Mouse (Mus musculus) kidney, embryonic 16.5 days (tissue): ENCODE measurements at regions not wholly inside any gene's neighbourhood (a gene's known extent, or its start where the extent isn't known, plus 50 kb on each side); places are given as distances from the start of the nearest gene placed in this dataset.

Source experiments
- ATAC-seq: fragments of 200-750 bp; cut with Nextera tagmentation; 2 replicates; pipeline ENCODE4 v1.8.0; 2017; ENCODE audit warnings: moderate TSS enrichment; ENCODE audit not compliant: low FRiP score, low TSS enrichment
- H3K27ac ChIP-seq: fragments of 300-500 bp; sonication (generic); 2 replicates; pipeline ENCODE4 v1.5.1; 2014; ENCODE audit warnings: low read length
- H3K27me3 ChIP-seq: fragments of 300-500 bp; sonication (generic); 2 replicates; pipeline ENCODE4 v1.6.1; 2014; ENCODE audit warnings: low read length, control low read depth, mixed read lengths; ENCODE audit not compliant: insufficient read depth
- H3K36me3 ChIP-seq: fragments of 300-500 bp; sonication (generic); 2 replicates; pipeline ENCODE4 v1.6.1; 2014; ENCODE audit warnings: low read length, control low read depth, mixed read lengths; ENCODE audit not compliant: insufficient read depth
- H3K4me1 ChIP-seq: fragments of 300-500 bp; sonication (generic); 2 replicates; pipeline ENCODE4 v1.6.1; 2014; ENCODE audit warnings: low read length, control low read depth, mixed read lengths; ENCODE audit not compliant: insufficient read depth
- H3K4me2 ChIP-seq: fragments of 300-500 bp; sonication (generic); replicated peaks from 2 replicates; pipeline ENCODE4 v1.6.1; 2014; ENCODE audit warnings: low read depth, low read length
- H3K4me3 ChIP-seq: fragments of 300-500 bp; sonication (generic); 2 replicates; pipeline ENCODE4 v1.5.1; 2014; ENCODE audit warnings: mild to moderate bottlenecking, low read length
- H3K9ac ChIP-seq: fragments of 300-500 bp; sonication (generic); replicated peaks from 2 replicates; pipeline ENCODE4 v1.6.1; 2014; ENCODE audit warnings: low read length
- H3K9me3 ChIP-seq: fragments of 300-500 bp; sonication (generic); 2 replicates; pipeline ENCODE4 v1.6.1; 2016; ENCODE audit warnings: low read length, control low read depth
- WGBS: fragments of 180-500 bp; shearing (Covaris S2); extraction: QIAGEN DNeasy Blood & Tissue Kit; methylation state at CpG from one replicate; pipeline ENCODE4 v1.1.7; 2014; 5-methylcytosine and 5-hydroxymethylcytosine counted together

DNA sequence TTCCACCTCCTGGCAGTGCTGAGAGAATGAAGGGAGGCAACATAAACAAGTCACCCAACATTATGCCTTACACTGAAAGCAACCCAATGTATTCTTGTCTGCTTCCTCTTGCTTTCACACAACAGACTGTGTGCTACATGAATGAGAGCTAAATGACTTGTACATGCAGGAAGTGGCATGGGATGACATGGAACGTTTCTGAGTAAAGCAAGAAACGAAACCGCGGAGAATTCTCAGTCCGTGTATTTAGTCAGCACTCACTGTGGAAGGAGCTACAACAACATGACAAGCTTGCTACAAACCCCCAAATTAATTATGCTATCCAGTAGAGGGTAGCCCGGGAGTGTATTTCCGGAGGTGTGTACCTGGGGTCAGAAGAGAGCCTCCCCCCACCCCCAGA, 349.4 kb upstream of the Fam92a start:
- no peak overlapping the region for H3K4me3 ChIP-seq
- no peaks in the 10 kb centered on the region for H3K27me3 ChIP-seq
- no peak overlapping the region for H3K4me2 ChIP-seq
- no peaks in the 10 kb centered on the region for H3K9me3 ChIP-seq
- 86% methylated on average over 7 of the region's 7 CpGs for WGBS
- no peak overlapping the region for H3K9ac ChIP-seq
- H3K27ac ChIP-seq, result no peak overlapping the region
- no peak for ATAC-seq
- no peaks in the 10 kb centered on the region for H3K4me1 ChIP-seq
- no peaks in the 10 kb centered on the region for H3K36me3 ChIP-seq

DNA sequence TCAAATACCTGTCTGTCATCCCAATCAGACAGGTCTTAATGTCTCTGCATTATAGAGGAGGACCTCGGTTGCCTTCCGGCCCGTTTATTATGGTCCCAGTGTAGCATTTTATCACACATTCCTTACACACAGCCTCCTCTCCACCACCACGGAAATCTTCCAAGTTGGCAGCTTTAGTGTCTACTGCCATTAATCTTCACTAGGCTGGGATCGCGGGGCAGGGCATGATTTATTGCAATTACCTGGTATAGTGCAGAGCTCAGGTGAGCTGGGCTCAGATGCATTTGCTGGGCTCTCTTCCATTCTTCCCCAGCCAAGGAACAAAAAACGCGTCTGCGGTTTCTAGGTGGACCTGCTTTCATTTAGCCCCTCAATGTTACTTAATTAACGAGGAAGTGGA, 344.7 kb upstream of the Fam92a start:
- Histone ChIP-seq H3K9me3 (no peaks in the 10 kb centered on the region), H3K4me2 (no peak overlapping the region), H3K27me3 (no peaks in the 10 kb centered on the region), H3K36me3 (no peaks in the 10 kb centered on the region), H3K9ac (no peak overlapping the region), H3K4me3 (no peak overlapping the region), H3K4me1 (no peaks in the 10 kb centered on the region), H3K27ac (no peak overlapping the region)
- ATAC-seq, result no peak
- WGBS, result 63% methylated on average over 10 of the region's 10 CpGs

DNA sequence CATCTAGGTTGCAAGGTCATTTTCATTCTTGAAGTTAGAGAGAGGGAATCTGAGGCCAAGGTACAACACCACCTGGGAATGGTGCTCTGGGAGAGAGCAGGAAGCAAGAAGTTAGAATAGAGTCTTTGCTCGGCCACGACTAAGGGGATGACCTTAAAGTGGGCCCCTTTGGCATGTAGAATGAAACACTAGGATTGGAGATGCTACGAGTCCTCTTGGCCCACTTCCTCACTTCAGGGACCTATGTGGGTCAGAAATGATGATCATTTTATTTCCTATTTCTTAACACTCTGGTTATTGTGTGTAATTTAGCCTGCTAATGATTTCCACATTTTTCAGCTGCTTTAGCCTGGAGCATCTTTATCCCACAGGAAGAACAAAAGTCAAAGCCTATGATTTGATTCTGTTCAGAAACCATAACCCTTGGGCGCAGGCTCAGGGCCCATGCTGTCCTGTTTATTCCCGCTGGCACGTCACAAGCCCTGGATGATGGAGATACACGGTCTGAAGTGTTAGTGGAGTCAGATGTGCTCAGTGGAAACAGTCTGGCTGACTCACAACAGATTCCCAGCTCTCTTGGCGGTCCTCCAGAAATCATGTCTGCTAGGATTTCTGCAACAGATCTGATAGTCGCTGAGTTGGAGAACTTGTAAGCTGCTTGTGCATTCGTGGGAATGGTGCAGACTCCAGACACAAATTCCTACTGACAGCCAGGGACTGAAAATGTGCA, 340.0 kb upstream of the Fam92a start:
- Histone ChIP-seq H3K36me3 (no peaks in the 10 kb centered on the region), H3K4me2 (no peak overlapping the region), H3K4me1 (no peaks in the 10 kb centered on the region), H3K9ac (no peak overlapping the region), H3K27ac (no peak overlapping the region), H3K4me3 (no peak overlapping the region), H3K9me3 (no peaks in the 10 kb centered on the region), H3K27me3 (no peaks in the 10 kb centered on the region)
- WGBS, result 70% methylated on average over 10 of the region's 10 CpGs
- ATAC-seq, result no peak

DNA sequence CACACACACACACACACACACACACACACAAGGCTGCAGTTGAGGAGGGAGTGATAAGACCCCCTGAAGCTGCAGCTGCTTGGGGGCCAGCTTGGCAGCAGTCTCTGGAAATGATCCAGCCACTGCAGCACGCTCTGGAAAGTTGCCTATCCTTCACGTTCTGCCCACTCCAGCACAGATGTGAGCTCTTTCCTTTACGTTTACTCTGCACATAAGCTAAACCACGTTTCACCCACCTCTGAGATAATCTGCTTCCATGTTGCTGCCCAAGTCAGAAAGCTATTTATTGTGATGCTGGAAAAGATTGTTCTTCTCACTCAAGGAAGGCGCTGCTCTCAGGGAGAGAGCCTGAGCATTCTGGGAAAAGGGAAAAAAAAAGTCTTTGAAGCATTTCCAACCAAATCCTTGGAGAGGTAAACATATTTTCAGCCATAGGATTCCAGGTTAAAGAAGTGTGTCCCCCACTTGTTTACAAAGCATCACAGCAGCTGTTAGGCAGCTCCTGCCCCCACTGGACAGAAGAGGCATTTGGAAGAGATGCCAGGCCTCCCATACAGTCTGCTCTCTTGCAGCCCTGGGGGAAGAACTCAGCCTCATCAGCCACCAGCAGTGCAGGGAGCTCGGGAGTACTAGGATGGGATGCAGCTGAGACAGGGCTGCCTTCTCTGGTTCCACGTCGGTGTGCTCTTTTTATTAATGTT, 335.2 kb upstream of the Fam92a start:
- ATAC-seq, result no peak; the same call in 1 of the 2 replicates
- Histone ChIP-seq H3K27ac (no peak overlapping the region), H3K4me2 (no peak overlapping the region), H3K4me3 (no peak overlapping the region), H3K27me3 (no peaks in the 10 kb centered on the region), H3K36me3 (no peaks in the 10 kb centered on the region), H3K9me3 (no peaks in the 10 kb centered on the region), H3K9ac (no peak overlapping the region), H3K4me1 (no peaks in the 10 kb centered on the region)
- 40% methylated on average over 8 of the region's 8 CpGs for WGBS

DNA sequence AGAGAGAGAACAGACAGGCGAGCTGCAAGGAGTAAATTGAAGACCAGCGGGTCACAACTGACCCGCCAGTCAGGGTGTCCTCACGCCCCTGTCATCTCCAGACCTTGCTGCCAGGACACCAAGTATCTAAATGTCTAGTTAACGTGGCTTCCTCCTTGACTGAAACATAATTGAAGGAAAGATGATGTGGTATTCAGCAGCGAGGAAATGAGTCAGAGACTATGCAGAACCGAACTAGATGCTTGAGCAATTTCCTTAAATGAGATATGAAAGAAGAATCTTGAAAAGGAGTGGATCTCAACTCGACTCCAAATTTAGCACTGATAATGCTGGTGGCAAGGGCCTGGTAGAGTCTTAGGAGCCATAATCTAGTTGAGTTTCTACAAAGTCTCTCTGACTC, 329.3 kb upstream of the Fam92a start:
- H3K27me3 ChIP-seq, result no peaks in the 10 kb centered on the region
- no peak for ATAC-seq
- no peaks in the 10 kb centered on the region for H3K9me3 ChIP-seq
- no peaks in the 10 kb centered on the region for H3K4me1 ChIP-seq
- no peak overlapping the region for H3K4me2 ChIP-seq
- H3K4me3 ChIP-seq, result no peak overlapping the region
- H3K27ac ChIP-seq, result no peak overlapping the region
- H3K9ac ChIP-seq, result no peak overlapping the region
- 83% methylated on average over 8 of the region's 8 CpGs for WGBS
- no peaks in the 10 kb centered on the region for H3K36me3 ChIP-seq

DNA sequence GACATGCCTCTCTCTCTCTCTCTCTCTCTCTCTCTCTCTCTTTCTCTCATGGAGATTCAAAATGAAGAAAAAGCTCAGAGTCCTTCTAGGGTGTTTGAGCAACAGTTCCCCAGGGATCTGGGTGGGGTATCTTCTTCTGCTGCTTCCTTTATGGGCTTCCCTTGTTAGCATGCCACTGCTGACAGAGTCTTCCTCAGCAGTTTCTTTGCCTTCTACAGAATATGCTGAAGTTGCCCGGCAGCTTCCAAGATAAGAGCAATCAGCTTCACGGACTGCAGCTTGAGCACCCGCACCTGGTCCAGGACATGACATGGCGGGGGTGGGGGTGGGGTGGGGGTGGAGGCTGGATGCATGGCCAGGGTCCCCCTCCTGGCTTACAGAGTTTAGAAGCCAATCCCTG, 326.6 kb upstream of the Fam92a start:
- no peak overlapping the region for H3K4me2 ChIP-seq
- H3K4me1 ChIP-seq, result no peaks in the 10 kb centered on the region
- no peak overlapping the region for H3K27ac ChIP-seq
- H3K36me3 ChIP-seq, result no peaks in the 10 kb centered on the region
- H3K4me3 ChIP-seq, result no peak overlapping the region
- ATAC-seq, result no peak
- H3K9ac ChIP-seq, result no peak overlapping the region
- WGBS, result 83% methylated on average over 4 of the region's 4 CpGs
- H3K9me3 ChIP-seq, result no peaks in the 10 kb centered on the region
- no peaks in the 10 kb centered on the region for H3K27me3 ChIP-seq

DNA sequence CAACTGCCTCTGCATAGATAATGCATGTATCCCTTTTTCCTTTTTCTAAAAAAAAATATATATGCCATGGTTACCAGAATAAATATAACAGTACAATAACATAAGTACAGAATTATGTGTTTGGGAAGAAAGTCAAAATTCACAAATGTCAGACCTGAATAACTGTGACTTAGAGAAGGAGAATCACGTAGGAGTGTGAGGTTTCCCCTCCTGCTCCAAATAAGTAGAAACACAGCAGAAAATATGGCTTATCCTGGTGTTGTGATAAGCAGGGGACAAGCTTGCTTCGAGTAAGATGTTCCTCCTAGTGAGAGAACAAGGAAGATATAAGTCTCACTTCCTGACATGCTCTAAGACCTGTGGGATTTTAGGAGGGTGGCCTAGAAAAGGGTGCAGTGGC, 320.7 kb upstream of the Fam92a start:
- no peaks in the 10 kb centered on the region for H3K4me1 ChIP-seq
- H3K36me3 ChIP-seq, result no peaks in the 10 kb centered on the region
- no peak for ATAC-seq
- H3K27me3 ChIP-seq, result no peaks in the 10 kb centered on the region
- no peak overlapping the region for H3K9ac ChIP-seq
- no peak overlapping the region for H3K27ac ChIP-seq
- H3K9me3 ChIP-seq, result no peaks in the 10 kb centered on the region
- no peak overlapping the region for H3K4me3 ChIP-seq
- no peak overlapping the region for H3K4me2 ChIP-seq
- 70% methylated on average over 2 of the region's 2 CpGs for WGBS

DNA sequence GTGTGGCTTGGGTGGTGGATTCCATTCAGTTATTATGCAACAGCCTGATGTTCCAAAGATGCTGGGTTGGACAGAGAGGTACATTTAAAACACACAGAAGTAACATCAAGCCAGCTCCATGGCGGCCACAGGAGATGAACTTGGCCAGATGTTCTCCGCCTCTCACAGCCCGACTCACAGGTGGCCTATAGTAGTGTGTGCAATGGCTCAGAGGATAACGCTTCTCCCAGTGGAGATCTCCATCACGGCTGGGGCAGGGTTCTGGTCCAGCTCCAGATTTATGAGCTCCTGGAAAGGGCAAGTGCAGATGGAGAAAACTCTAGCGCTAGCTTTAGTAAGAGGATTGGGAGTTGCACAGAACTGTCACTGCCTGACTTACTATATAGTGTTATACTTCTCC, 319.5 kb upstream of the Fam92a start:
- Histone ChIP-seq H3K36me3 (no peaks in the 10 kb centered on the region), H3K9me3 (no peaks in the 10 kb centered on the region), H3K4me3 (no peak overlapping the region), H3K27ac (no peak overlapping the region), H3K9ac (no peak overlapping the region), H3K4me1 (no peaks in the 10 kb centered on the region), H3K4me2 (no peak overlapping the region), H3K27me3 (no peaks in the 10 kb centered on the region)
- no peak for ATAC-seq
- 73% methylated on average over 6 of the region's 6 CpGs for WGBS

DNA sequence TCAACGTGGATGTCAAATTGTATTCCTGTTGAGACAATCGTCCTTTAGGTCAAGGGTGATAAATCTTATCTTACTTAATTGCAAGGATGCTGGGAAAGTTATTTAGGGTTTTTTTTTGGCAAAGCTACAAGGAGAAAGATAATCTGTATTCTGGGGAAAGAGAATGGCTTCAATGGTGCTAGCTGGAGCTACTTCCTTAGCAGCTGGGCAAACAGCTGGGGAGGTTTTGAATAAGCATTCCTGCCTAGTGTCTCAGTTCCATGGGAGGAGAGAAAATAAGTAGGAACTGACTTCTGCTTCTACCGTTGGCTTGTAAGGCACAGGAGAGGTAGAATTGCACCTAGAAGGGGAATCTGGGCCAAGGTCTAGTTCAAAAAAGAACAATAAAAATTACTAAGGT, 318.3 kb upstream of the Fam92a start:
- Histone ChIP-seq H3K9me3 (no peaks in the 10 kb centered on the region), H3K36me3 (no peaks in the 10 kb centered on the region), H3K4me3 (no peak overlapping the region), H3K4me2 (no peak overlapping the region), H3K27ac (no peak overlapping the region), H3K9ac (no peak overlapping the region), H3K27me3 (no peaks in the 10 kb centered on the region), H3K4me1 (no peaks in the 10 kb centered on the region)
- 38% methylated on average over 3 of the region's 3 CpGs for WGBS
- ATAC-seq, result no peak

DNA sequence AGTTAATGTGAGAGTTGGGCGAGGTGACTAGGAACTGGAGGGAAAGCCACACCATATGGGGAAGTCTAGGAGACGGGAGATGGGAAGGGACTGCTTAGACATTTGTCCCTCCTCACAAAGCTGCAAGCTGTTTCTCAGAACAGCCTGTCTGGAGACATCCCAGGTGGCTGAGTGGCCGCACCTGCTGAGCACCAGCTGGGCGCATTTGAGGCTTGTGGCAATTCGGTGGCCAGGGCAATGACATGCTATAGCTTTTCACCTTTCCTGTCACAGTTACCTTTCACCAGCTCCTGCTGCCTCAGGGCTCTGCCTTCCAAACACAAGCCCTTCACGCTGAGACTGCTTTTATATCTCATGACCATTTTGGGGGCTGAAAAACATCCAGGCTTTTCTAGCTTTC, 317.5 kb upstream of the Fam92a start:
- H3K4me3 ChIP-seq, result no peak overlapping the region
- no peaks in the 10 kb centered on the region for H3K27me3 ChIP-seq
- H3K9ac ChIP-seq, result no peak overlapping the region
- H3K9me3 ChIP-seq, result no peaks in the 10 kb centered on the region
- H3K4me2 ChIP-seq, result no peak overlapping the region
- H3K36me3 ChIP-seq, result no peaks in the 10 kb centered on the region
- H3K4me1 ChIP-seq, result no peaks in the 10 kb centered on the region
- no peak overlapping the region for H3K27ac ChIP-seq
- no peak for ATAC-seq
- 61% methylated on average over 6 of the region's 6 CpGs for WGBS
